In genomic region chr11:58846919-58847461, GRCm38 (mm10) we compare ENCODE assay signal across 8 mouse cellular contexts. TPM values are rescaled to one million over a fixed set of nuclear protein-coding genes. Genes with fewer than 3 reads are reported as not detected.
DNase-seq lines count a peak whose midpoint lies in the region; ATAC-seq lines count a peak whose summit lies in the region.

Gm12258 (plus strand) TSS chr11:58847158.

- peak within 1 kb of the TSS; percentile 91 for H3K27ac ChIP-seq in hindbrain, embryonic 14.5 days

- peaks cover 13% of the 10 kb centered on the region for H3K4me1 ChIP-seq in hindbrain, embryonic 14.5 days (replicated peaks; ENCODE audit: control insufficient read depth, insufficient read depth, low read length)

- peak within 1 kb of the TSS; percentile 82 for H3K4me2 ChIP-seq in hindbrain, embryonic 14.5 days (replicated peaks)

- 2% methylated on average over 24 of the region's 24 CpGs for WGBS in hindbrain, embryonic 14.5 days

- peak; percentile 99 for DNase-seq in R1 (ENCODE audit: low read depth, low spot score)
- peak; percentile 84 to 88 for DNase-seq in cerebellum, postnatal 25 days
- peak; percentile 46 to 79 for DNase-seq in frontal cortex, postnatal 25 days (ENCODE audit: low spot score in 2 of 2)
- peak; percentile 99 for DNase-seq in hindbrain, embryonic 14.5 days (ENCODE audit: low spot score)
- peak; percentile 82 to 86 for DNase-seq in layer of hippocampus, postnatal 36 days
- peak; percentile 98 for DNase-seq in lung, postnatal 36 days
- DNase-seq in retina, postnatal 1 day, result peak; percentile 100
- peak; percentile 52 to 84 for DNase-seq in urinary bladder, adult 18-20 months (ENCODE audit: low spot score in 2 of 2)

- H3K27me3 ChIP-seq in hindbrain, embryonic 14.5 days (ENCODE audit: control insufficient read depth, insufficient read depth, low read length), result no peaks in the 10 kb centered on the region

- ATAC-seq in hindbrain, embryonic 14.5 days (ENCODE audit: low FRiP score), result peak; percentile 100

- no peaks in the 10 kb centered on the region for H3K9me3 ChIP-seq in hindbrain, embryonic 14.5 days (ENCODE audit: control insufficient read depth, low read length)

- peak within 1 kb of the TSS; percentile 78 for H3K4me3 ChIP-seq in hindbrain, embryonic 14.5 days (replicated peaks; ENCODE audit: low read length)

- peak within 1 kb of the TSS; percentile 88 for H3K9ac ChIP-seq in hindbrain, embryonic 14.5 days

- peaks cover 27% of the 10 kb centered on the region for H3K36me3 ChIP-seq in hindbrain, embryonic 14.5 days (replicated peaks; ENCODE audit: control insufficient read depth, insufficient read depth)

RNA-seq across cellular contexts. Expression of gene Gm12258, which starts in this region (rescaled TPM):
- 24.2 and 25.7 TPM in 2 replicates for polyA plus RNA-seq in hindbrain, embryonic 14.5 days (2014; fragmentation: Nextera tagmentation; extraction: Ambion mirVana)
- 10 to 100 TPM; 19.3 to 20.0 TPM for total RNA-seq in layer of hippocampus, postnatal 36 days (2021)

Comparison
In these comparisons a context has a peak if more than half of its experiments do, and no peak if none do; other contexts are left out.
1. Peak in every context shown above with its lines: DNase-seq, ATAC-seq, H3K4me3 ChIP-seq and H3K27ac ChIP-seq.